Mouse (Mus musculus): ENCODE measurements at regions not wholly inside any gene's neighbourhood (a gene's known extent, or its start where the extent isn't known, plus 50 kb on each side); places are given as distances from the start of the nearest gene placed in this dataset.

DNA sequence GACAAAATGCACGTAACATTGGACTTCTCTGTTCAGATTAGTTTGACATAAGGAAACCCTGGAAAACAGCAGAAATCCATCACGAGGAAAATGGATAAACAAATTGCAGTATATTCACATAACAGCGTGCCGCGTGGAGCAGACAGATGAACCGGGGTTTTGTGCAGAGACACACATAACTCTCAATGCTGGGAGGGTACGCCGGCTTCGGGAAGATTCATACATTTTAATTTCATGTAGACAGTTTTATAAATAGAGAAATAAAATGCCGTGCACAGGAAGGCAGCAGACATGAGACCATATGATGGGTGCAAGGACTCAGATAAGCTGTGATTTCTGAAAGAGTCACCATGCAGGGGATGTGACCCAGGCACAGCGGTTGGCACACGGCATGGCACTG, 489.9 kb upstream of the Fam19a5 start:
- Histone ChIP-seq H3K9me3 (replicated peaks) (peaks cover 54% of the 10 kb centered on the region), H3K4me3 (ENCODE audit: low read depth, low read length) (no peak overlapping the region), H3K4me1 (ENCODE audit: insufficient read depth, low read depth, low read length) (no peaks in the 10 kb centered on the region), H3K27me3 (ENCODE audit: insufficient read depth, low read length) (no peaks in the 10 kb centered on the region), H3K36me3 (replicated peaks) (no peaks in the 10 kb centered on the region)
- ATAC-seq (ENCODE audit: extremely low read depth, insufficient number of reproducible peaks, low FRiP score, poor library complexity, severe bottlenecking) (no peak), DNase-seq (ENCODE audit: low spot score) (no peak)
- TF ChIP-seq CTCF (IDR thresholded peaks at IDR 0.05; ENCODE audit: low read depth, low read length): no peak
- TF ChIP-seq POLR2AphosphoS5 (IDR thresholded peaks at IDR 0.05; ENCODE audit: insufficient replicate concordance, low read depth, low read length): no peak
- no peak for TF ChIP-seq TAL1 (conservative IDR thresholded peaks at IDR 0.05; ENCODE audit: low read depth, low read length)
- TF ChIP-seq GATA2 (IDR thresholded peaks at IDR 0.05; ENCODE audit: borderline replicate concordance, low read depth, low read length): no peak
- no peak for TF ChIP-seq GATA1 (IDR thresholded peaks at IDR 0.05; ENCODE audit: borderline replicate concordance, low read length)

DNA sequence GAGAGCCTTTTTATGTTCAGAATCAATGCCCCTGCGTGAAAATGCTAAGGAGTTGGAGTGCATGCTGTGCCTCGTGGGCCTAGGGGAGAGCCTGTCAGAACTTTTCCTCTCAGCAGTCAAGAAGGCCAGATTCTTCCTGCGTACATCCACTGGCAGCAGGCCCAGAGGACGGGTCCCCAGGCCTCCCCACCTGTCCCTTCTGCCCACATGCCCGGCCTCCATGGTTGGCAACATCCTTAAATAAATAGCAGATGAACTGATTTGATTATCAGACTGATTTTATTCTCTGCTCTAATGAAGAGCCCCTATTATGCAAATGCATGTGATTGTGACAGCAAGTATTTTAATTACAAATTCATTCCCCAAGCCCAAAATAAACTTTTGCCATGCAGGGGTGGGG, 479.2 kb upstream of the Fam19a5 start:
- no peak for TF ChIP-seq TAL1 (conservative IDR thresholded peaks at IDR 0.05; ENCODE audit: low read depth, low read length)
- no peak for TF ChIP-seq CTCF (IDR thresholded peaks at IDR 0.05; ENCODE audit: low read depth, low read length)
- TF ChIP-seq GATA1 (IDR thresholded peaks at IDR 0.05; ENCODE audit: borderline replicate concordance, low read length): no peak
- no peak for TF ChIP-seq POLR2AphosphoS5 (IDR thresholded peaks at IDR 0.05; ENCODE audit: insufficient replicate concordance, low read depth, low read length)
- TF ChIP-seq GATA2 (IDR thresholded peaks at IDR 0.05; ENCODE audit: borderline replicate concordance, low read depth, low read length): no peak
- DNase-seq (ENCODE audit: low spot score) (no peak), ATAC-seq (ENCODE audit: extremely low read depth, insufficient number of reproducible peaks, low FRiP score, poor library complexity, severe bottlenecking) (no peak)
- no peaks in the 10 kb centered on the region for H3K36me3 ChIP-seq (replicated peaks)
- H3K9me3 ChIP-seq (replicated peaks): peaks cover 60% of the 10 kb centered on the region
- H3K4me3 ChIP-seq (ENCODE audit: low read depth, low read length): no peak overlapping the region
- H3K4me1 ChIP-seq (ENCODE audit: insufficient read depth, low read depth, low read length): no peaks in the 10 kb centered on the region
- H3K27me3 ChIP-seq (ENCODE audit: insufficient read depth, low read length): no peaks in the 10 kb centered on the region

GRCm38 (mm10) chr15:87068261-87068660, 475.8 kb upstream of the Fam19a5 start:
- TF ChIP-seq CTCF (IDR thresholded peaks at IDR 0.05; ENCODE audit: low read depth, low read length) (no peak), TAL1 (conservative IDR thresholded peaks at IDR 0.05; ENCODE audit: low read depth, low read length) (no peak), GATA1 (IDR thresholded peaks at IDR 0.05; ENCODE audit: borderline replicate concordance, low read length) (no peak), POLR2AphosphoS5 (IDR thresholded peaks at IDR 0.05; ENCODE audit: insufficient replicate concordance, low read depth, low read length) (no peak), GATA2 (IDR thresholded peaks at IDR 0.05; ENCODE audit: borderline replicate concordance, low read depth, low read length) (no peak)
- Histone ChIP-seq H3K36me3 (replicated peaks) (no peaks in the 10 kb centered on the region), H3K4me1 (ENCODE audit: insufficient read depth, low read depth, low read length) (no peaks in the 10 kb centered on the region), H3K4me3 (ENCODE audit: low read depth, low read length) (no peak overlapping the region), H3K27me3 (ENCODE audit: insufficient read depth, low read length) (no peaks in the 10 kb centered on the region), H3K9me3 (replicated peaks) (peaks cover 52% of the 10 kb centered on the region)
- DNase-seq (ENCODE audit: low spot score): no peak
- no peak for ATAC-seq (ENCODE audit: extremely low read depth, insufficient number of reproducible peaks, low FRiP score, poor library complexity, severe bottlenecking)

DNA sequence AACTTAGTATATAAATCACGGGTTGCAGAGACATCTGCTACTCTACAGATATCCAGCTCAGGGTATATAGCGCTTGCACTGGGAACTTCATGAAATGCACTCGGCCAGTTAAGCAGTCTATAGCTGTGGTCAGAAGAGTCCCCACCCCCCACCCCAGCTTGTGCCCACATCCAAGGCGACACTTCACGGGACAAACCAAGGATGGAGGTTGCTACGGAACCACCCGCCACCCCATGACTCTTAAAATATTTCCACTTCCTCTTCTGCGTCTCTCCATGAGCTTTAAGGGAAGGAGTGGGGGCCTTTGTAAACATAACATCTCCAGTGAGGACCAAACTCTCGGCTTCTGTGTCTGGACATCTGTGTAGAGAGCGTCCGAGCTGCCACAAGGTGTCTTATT, 469.5 kb upstream of the Fam19a5 start:
- Histone ChIP-seq H3K27me3 (ENCODE audit: insufficient read depth, low read length) (no peaks in the 10 kb centered on the region), H3K9me3 (replicated peaks) (peaks cover 51% of the 10 kb centered on the region), H3K4me1 (ENCODE audit: insufficient read depth, low read depth, low read length) (no peaks in the 10 kb centered on the region), H3K4me3 (ENCODE audit: low read depth, low read length) (no peak overlapping the region), H3K36me3 (replicated peaks) (no peaks in the 10 kb centered on the region)
- DNase-seq (ENCODE audit: low spot score): no peak
- ATAC-seq (ENCODE audit: extremely low read depth, insufficient number of reproducible peaks, low FRiP score, poor library complexity, severe bottlenecking): no peak
- TF ChIP-seq POLR2AphosphoS5 (IDR thresholded peaks at IDR 0.05; ENCODE audit: insufficient replicate concordance, low read depth, low read length) (no peak), TAL1 (conservative IDR thresholded peaks at IDR 0.05; ENCODE audit: low read depth, low read length) (no peak), CTCF (IDR thresholded peaks at IDR 0.05; ENCODE audit: low read depth, low read length) (no peak)

DNA sequence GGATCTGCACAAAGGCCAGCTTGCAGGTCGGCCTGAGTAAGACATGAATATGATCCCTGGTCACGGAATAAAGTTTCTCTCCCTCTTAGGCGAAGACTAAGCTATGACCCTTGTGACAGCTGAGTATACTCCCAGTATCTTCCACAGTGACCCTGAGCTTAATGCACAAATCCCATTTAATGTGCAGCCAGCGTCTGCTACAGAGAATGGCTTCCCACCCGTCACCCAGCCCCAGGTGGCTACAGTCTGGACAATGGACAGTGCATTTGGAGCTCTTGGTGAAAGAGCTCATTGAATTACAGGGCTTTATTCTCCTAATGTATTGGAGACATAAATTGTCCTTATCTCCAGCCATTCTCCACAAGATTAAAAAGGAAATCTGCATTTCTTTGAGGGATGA, 454.3 kb upstream of the Fam19a5 start:
- H3K36me3 ChIP-seq (replicated peaks): no peaks in the 10 kb centered on the region
- H3K4me1 ChIP-seq (ENCODE audit: insufficient read depth, low read depth, low read length): no peaks in the 10 kb centered on the region
- no peaks in the 10 kb centered on the region for H3K27me3 ChIP-seq (ENCODE audit: insufficient read depth, low read length)
- no peak overlapping the region for H3K4me3 ChIP-seq (ENCODE audit: low read depth, low read length)
- no peak for TF ChIP-seq CTCF (IDR thresholded peaks at IDR 0.05; ENCODE audit: low read depth, low read length)
- no peak for TF ChIP-seq TAL1 (conservative IDR thresholded peaks at IDR 0.05; ENCODE audit: low read depth, low read length)
- TF ChIP-seq POLR2AphosphoS5 (IDR thresholded peaks at IDR 0.05; ENCODE audit: insufficient replicate concordance, low read depth, low read length): no peak
- TF ChIP-seq GATA2 (IDR thresholded peaks at IDR 0.05; ENCODE audit: borderline replicate concordance, low read depth, low read length): no peak
- TF ChIP-seq GATA1 (IDR thresholded peaks at IDR 0.05; ENCODE audit: borderline replicate concordance, low read length): no peak
- peaks cover 70% of the 10 kb centered on the region for H3K9me3 ChIP-seq (replicated peaks)
- DNase-seq (ENCODE audit: low spot score) (no peak), ATAC-seq (ENCODE audit: extremely low read depth, insufficient number of reproducible peaks, low FRiP score, poor library complexity, severe bottlenecking) (no peak)

DNA sequence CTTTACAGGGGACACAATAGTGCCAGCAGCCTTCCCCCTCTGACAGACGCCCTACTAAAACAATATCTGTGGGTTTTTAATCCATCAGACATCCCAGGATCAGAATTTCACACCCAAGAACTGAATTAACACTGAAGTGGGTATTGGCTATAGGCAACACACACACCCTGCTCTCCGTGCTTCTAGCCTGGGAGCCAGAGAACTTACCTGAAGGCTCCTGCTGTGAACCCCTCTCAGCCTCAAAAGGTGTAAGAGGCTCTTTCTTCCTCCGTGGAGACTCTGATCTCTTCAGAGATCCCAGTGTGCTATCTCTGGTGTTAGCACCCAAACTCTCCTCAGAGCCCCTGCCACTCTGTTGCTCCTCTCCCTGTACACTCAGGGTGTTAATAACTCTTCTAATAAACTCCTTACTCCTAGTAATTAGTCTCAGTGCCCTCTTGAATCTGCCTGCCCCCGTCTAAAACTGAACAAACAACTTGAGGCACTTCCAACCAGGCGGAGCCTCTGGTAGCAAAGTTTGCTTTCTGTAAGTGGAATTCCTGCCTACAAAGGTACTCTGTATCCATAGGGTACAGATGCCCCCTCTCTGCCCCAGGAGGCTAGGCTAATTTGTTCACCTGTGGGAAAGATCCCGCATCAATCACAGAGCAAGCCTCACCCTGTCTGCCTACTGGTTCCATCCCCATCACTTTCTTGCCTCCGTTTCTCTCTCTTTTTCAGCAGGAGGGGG, 452.9 kb upstream of the Fam19a5 start:
- no peak for ATAC-seq (ENCODE audit: extremely low read depth, insufficient number of reproducible peaks, low FRiP score, poor library complexity, severe bottlenecking)

More for the DNA sequence above, 452.9 kb upstream of the Fam19a5 start:
- no peaks in the 10 kb centered on the region for H3K4me1 ChIP-seq (ENCODE audit: insufficient read depth, low read depth, low read length)
- H3K27me3 ChIP-seq (ENCODE audit: insufficient read depth, low read length): no peaks in the 10 kb centered on the region
- no peak overlapping the region for H3K4me3 ChIP-seq (ENCODE audit: low read depth, low read length)
- no peaks in the 10 kb centered on the region for H3K36me3 ChIP-seq (replicated peaks)
- DNase-seq (ENCODE audit: low spot score): no peak
- TF ChIP-seq TAL1 (conservative IDR thresholded peaks at IDR 0.05; ENCODE audit: low read depth, low read length): no peak
- TF ChIP-seq GATA1 (IDR thresholded peaks at IDR 0.05; ENCODE audit: borderline replicate concordance, low read length): no peak
- TF ChIP-seq GATA2 (IDR thresholded peaks at IDR 0.05; ENCODE audit: borderline replicate concordance, low read depth, low read length): no peak
- no peak for TF ChIP-seq CTCF (IDR thresholded peaks at IDR 0.05; ENCODE audit: low read depth, low read length)
- no peak for TF ChIP-seq POLR2AphosphoS5 (IDR thresholded peaks at IDR 0.05; ENCODE audit: insufficient replicate concordance, low read depth, low read length)
- H3K9me3 ChIP-seq (replicated peaks): peaks cover 75% of the 10 kb centered on the region
